Mouse (Mus musculus) kidney, adult 2 months (tissue): ENCODE measurements around the gene Xkr7. TPM values are rescaled to one million over a fixed set of nuclear protein-coding genes. Genes with fewer than 3 reads are reported as not detected.

ENCODE experiments used
- DNase-seq: peaks from one replicate; pipeline ENCODE4 v3.0.0; 2021
- H3K27ac ChIP-seq: fragments of 200-500 bp; 2 replicates; pipeline ENCODE4 v1.5.1; 2012; ENCODE audit warnings: low read depth, low read length, control low read depth, inconsistent platforms; ENCODE audit not compliant: insufficient read depth
- H3K27me3 ChIP-seq: fragments of 200-500 bp; replicated peaks from 2 replicates; pipeline ENCODE4 v1.6.1; 2012; ENCODE audit warnings: mild to moderate bottlenecking, moderate library complexity, low read length, inconsistent platforms; ENCODE audit not compliant: control insufficient read depth, insufficient read depth
- H3K36me3 ChIP-seq: fragments of 200-500 bp; 2 replicates; pipeline ENCODE4 v1.6.1; 2012; ENCODE audit warnings: mild to moderate bottlenecking, moderate library complexity, low read length, inconsistent platforms; ENCODE audit not compliant: control insufficient read depth, insufficient read depth
- H3K4me1 ChIP-seq: fragments of 200-500 bp; 2 replicates; pipeline ENCODE4 v1.6.1; 2011; ENCODE audit warnings: low read length; ENCODE audit not compliant: control insufficient read depth, insufficient read depth
- H3K4me3 ChIP-seq: fragments of 200-500 bp; 2 replicates; pipeline ENCODE4 v1.5.1; 2011; ENCODE audit warnings: mild to moderate bottlenecking, low read depth, low read length, control low read depth; ENCODE audit not compliant: insufficient read depth
- CTCF ChIP-seq: fragments of 200-500 bp; conservative IDR thresholded peaks from 2 replicates; pipeline ENCODE4 v1.5.1; 2011; ENCODE audit warnings: low read depth, mild to moderate bottlenecking, control low read depth, low read length, moderate library complexity, mixed read lengths; ENCODE audit not compliant: insufficient read depth, insufficient read length
- POLR2A ChIP-seq: fragments of 200-500 bp; IDR thresholded peaks from one replicate; pipeline ENCODE4 v1.6.1; 2011; ENCODE audit warnings: low read depth, low read length, control low read depth
- WGBS: fragments of 180-500 bp; shearing (Covaris S2); methylation state at CpG from one replicate; pipeline ENCODE4 v1.1.7; 2018; 5-methylcytosine and 5-hydroxymethylcytosine counted together
- polyA plus RNA-seq: library from polyadenylated mRNA; depleted of rRNA; stranded (reverse); fragments of >200 nt; gene quantifications from 2 replicates; pipeline ENCODE4 v1.2.3, GENCODE M21; 2012

Gene Xkr7
- polyA plus RNA-seq, 1 experiment, result not detected

DNA sequence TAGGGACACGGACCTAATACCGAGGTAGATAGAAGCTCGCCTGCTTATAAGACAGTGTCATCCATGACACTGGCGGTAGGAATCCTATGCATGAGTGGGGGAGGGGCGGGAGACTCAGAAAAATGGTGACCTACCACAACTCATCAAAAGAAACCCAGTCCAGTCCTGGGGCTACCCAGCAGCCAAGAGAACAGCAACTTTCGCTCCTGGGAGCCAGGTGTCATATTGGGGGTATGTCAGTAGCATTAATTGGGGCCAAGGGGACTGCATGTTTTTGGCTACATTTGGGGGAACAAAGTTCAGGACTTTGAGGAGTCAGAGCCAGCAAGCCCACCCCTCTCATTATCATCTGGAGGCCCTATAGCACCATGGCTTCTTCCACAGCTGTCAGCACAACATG is 19.4 kb downstream of the Xkr7 start:
- H3K4me3 ChIP-seq, result no peak overlapping the region
- TF ChIP-seq POLR2A (no peak), CTCF (no peak)
- 80% methylated on average over 6 of the region's 6 CpGs for WGBS

DNA sequence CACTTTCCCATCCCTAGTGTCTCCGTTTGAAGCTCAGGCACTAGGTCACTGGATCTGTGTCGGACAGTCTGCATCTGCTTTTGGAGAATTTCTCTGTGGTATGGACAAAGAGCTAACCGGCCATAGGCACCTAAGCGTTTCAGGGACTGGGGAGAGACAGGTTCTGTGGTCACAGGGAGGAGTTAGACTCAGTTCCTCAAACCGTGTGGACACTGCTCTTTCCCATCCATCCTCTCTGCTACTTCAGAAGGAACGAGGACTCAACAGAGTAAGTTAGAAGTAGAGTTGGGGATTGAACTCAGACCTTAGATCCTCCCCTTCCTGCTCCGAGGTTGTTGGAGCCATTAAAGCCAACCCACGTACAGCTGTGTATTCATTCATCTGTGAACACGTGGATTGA is 19.9 kb downstream of the Xkr7 start:
- no peaks in the 10 kb centered on the region for H3K36me3 ChIP-seq
- TF ChIP-seq POLR2A (no peak), CTCF (no peak)
- WGBS, result 71% methylated on average over 9 of the region's 9 CpGs
- H3K27ac ChIP-seq, result no peak overlapping the region
- H3K4me1 ChIP-seq, result no peaks in the 10 kb centered on the region
- no peak overlapping the region for H3K4me3 ChIP-seq
- no peaks in the 10 kb centered on the region for H3K27me3 ChIP-seq
- DNase-seq, result no peak

More for the DNA sequence above, 19.4 kb downstream of the Xkr7 start:
- DNase-seq, result no peak
- no peaks in the 10 kb centered on the region for H3K4me1 ChIP-seq
- H3K27me3 ChIP-seq, result no peaks in the 10 kb centered on the region
- H3K36me3 ChIP-seq, result no peaks in the 10 kb centered on the region
- H3K27ac ChIP-seq, result no peak overlapping the region

DNA sequence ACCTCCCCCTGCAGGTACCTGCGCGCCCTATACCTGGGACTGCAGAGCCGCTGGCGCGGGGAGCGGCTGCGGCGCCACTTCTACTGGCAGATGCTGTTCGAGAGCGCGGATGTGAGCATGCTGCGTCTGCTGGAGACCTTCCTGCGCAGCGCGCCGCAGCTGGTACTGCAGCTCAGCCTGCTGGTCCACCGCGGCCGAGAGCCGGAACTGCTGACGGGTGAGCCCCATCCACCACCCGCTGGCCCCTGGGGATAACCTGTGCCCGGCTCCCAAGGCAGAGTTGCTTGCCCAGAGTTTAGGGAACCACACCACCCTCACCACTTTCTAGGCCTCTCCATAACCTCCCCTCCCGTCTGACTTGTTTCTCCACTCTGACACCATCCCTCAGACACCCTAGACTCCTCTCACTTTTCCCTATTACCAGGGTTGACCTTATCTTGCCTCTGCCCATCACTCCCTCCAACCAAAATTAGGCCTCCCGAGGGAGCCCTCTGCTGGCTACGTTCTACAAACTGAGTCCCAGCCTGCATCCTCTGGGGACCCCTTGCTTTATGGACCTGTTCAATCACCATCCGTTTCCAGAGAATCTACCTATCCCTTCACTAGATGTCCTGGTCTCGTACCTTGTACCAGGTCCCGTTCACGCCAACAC is 21.2 kb downstream of the Xkr7 start:
- H3K36me3 ChIP-seq, result no peaks in the 10 kb centered on the region
- DNase-seq, result peak; percentile 19
- TF ChIP-seq CTCF (no peak), POLR2A (no peak)
- H3K27ac ChIP-seq, result no peak overlapping the region
- WGBS, result 11% methylated on average over 30 of the region's 30 CpGs
- H3K27me3 ChIP-seq, result no peaks in the 10 kb centered on the region
- no peak overlapping the region for H3K4me3 ChIP-seq
- no peaks in the 10 kb centered on the region for H3K4me1 ChIP-seq

DNA sequence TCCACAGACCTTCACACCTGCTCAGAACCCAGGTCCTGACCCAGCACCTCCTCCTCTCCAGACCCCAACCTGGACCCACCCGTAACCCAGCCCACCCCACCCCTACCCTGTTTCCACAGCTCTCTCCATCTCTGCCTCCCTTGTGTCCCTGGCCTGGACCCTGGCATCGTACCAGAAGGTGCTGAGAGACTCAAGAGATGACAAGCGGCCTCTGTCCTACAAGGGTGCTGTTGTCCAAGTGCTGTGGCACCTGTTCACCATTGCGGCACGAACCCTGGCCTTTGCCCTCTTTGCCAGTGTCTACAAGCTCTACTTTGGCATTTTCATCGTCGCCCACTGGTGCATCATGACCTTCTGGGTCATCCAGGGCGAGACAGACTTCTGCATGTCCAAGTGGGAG is 22.2 kb downstream of the Xkr7 start:
- Histone ChIP-seq H3K4me3 (no peak overlapping the region), H3K36me3 (no peaks in the 10 kb centered on the region), H3K4me1 (no peaks in the 10 kb centered on the region), H3K27ac (no peak overlapping the region), H3K27me3 (no peaks in the 10 kb centered on the region)
- DNase-seq, result no peak
- TF ChIP-seq POLR2A, result no peak
- no peak for TF ChIP-seq CTCF
- WGBS, result 83% methylated on average over 8 of the region's 8 CpGs

DNA sequence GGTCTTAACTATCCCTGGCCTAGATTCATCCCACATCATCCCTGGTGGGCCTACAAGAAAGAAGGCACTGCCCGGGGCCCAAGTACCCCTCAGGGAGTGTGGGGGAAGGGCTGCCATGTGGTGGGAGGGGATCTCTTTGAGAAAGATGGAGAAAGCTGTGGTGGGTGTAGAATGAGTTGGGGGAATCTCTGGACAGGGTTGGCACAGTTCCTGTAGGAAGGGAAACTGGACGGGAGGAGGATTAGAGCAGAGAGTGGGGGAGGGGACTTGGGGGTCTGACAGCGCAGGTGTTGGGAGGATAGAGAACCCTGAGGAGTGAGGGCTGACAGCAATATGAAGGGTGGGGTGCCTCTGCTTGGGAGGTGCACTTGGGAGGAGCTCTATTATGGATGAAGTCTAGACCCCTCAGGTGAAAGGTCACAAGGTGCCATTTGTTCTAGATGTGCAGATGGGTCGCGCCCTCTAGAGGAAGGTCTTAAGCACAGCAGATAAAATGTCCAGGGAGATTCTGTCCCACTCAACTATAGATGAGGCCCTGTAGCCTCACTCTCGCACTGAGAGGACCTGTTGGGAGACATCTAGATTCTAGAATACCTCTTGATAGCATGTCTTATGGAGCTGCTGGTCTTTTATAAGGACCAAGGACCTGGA is 23.7 kb downstream of the Xkr7 start:
- no peak for TF ChIP-seq POLR2A
- 0 out of 2 replicates have a peak, but pooled peaks have one; percentile 17 for TF ChIP-seq CTCF
- Histone ChIP-seq H3K27ac (no peak overlapping the region), H3K4me3 (no peak overlapping the region), H3K4me1 (no peaks in the 10 kb centered on the region), H3K36me3 (no peaks in the 10 kb centered on the region), H3K27me3 (no peaks in the 10 kb centered on the region)
- 67% methylated on average over 6 of the region's 6 CpGs for WGBS
- DNase-seq, result no peak

DNA sequence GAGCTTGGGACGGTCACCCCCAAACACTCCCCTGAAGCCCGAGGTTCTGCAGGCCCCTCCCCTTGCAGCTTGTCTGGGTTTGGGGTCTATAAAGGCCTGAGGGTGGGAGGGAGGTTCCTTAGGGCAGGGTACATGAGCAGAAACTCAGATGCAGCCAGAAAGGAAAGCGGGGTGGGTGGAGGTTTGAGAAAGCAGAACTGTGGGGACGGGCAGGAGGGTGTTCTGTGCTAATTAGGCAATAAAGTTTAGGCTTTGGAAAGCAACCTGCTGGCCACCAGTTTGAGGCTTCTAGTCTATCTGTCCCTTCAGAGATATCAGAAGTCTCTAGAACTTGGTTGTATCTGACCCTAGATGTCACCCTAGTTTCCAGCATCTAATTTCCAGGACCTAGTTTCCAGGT is 26.7 kb downstream of the Xkr7 start:
- no peak overlapping the region for H3K4me3 ChIP-seq
- no peaks in the 10 kb centered on the region for H3K36me3 ChIP-seq
- H3K4me1 ChIP-seq, result no peaks in the 10 kb centered on the region
- DNase-seq, result no peak
- no peaks in the 10 kb centered on the region for H3K27me3 ChIP-seq
- H3K27ac ChIP-seq, result no peak overlapping the region
- 63% methylated on average over 4 of the region's 4 CpGs for WGBS
- TF ChIP-seq CTCF (no peak), POLR2A (no peak)

DNA sequence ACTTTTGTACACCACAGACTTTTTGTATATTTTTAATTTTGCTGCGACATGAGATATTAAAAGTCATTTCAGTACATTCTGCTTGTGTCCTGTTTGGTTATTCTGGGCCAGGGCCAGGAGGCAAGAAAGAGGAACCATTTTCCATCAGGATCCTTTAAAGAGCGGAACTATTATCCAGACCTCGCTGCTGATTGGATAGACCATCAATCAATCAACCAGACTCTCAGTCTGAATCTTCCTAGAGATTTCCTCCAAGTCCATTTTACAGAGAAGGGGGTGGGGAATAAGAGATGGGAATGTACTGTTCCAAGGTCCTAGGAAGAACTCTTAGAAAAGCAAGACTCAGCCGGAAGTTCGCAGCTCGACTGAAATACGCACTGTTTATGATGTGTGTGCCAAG is 28.6 kb downstream of the Xkr7 start:
- Histone ChIP-seq H3K36me3 (no peaks in the 10 kb centered on the region), H3K27ac (no peak overlapping the region), H3K27me3 (no peaks in the 10 kb centered on the region), H3K4me1 (no peaks in the 10 kb centered on the region), H3K4me3 (no peak overlapping the region)
- no peak for TF ChIP-seq POLR2A
- DNase-seq, result no peak
- 71% methylated on average over 7 of the region's 7 CpGs for WGBS
